Mouse (Mus musculus) olfactory bulb, adult 2 months (tissue): ENCODE measurements around the gene Plagl2.

Experiments used
- CTCF ChIP-seq: fragments of 200-500 bp; IDR thresholded peaks from 2 replicates; pipeline ENCODE4 v1.5.1; 2012; ENCODE audit warnings: low read depth, mild to moderate bottlenecking, low read length, moderate library complexity; ENCODE audit not compliant: insufficient read depth
- POLR2A ChIP-seq: fragments of 200-500 bp; IDR thresholded peaks from 2 replicates; pipeline ENCODE4 v1.6.1; 2012; ENCODE audit warnings: mild to moderate bottlenecking, low read depth, low read length, moderate library complexity; ENCODE audit not compliant: insufficient read depth

- no peak for TF ChIP-seq POLR2A
- TF ChIP-seq CTCF = no peak
Measured at GRCm38 (mm10) chr2:153286524-153286923, 45.3 kb upstream of the Plagl2 start.
